Mouse (Mus musculus) cortical plate, adult 2 months (tissue): ENCODE results near the gene Cebpz. TPM values are rescaled to one million over a fixed set of nuclear protein-coding genes. Genes with fewer than 3 reads are reported as not detected.

Experiments
- H3K27ac ChIP-seq: fragments of 200-500 bp; 2 replicates; pipeline ENCODE4 v1.5.1; 2012; ENCODE audit warnings: low read length, control low read depth, inconsistent platforms; ENCODE audit not compliant: insufficient read depth
- H3K4me1 ChIP-seq: fragments of 200-500 bp; 2 replicates; pipeline ENCODE4 v1.6.1; 2011; ENCODE audit warnings: low read length; ENCODE audit not compliant: control insufficient read depth, insufficient read depth
- H3K4me3 ChIP-seq: fragments of 200-500 bp; 2 replicates; pipeline ENCODE4 v1.5.1; 2011; ENCODE audit warnings: mild to moderate bottlenecking, low read length, control low read depth; ENCODE audit not compliant: insufficient read depth
- CTCF ChIP-seq: fragments of 200-500 bp; IDR thresholded peaks from 2 replicates; pipeline ENCODE4 v1.5.1; 2011; ENCODE audit warnings: mild to moderate bottlenecking, control low read depth, low read length; ENCODE audit not compliant: insufficient read depth; ENCODE audit errors: extremely low read depth
- POLR2A ChIP-seq: fragments of 200-500 bp; IDR thresholded peaks from 2 replicates; pipeline ENCODE4 v1.6.1; 2011; ENCODE audit warnings: mild to moderate bottlenecking, low read length, control low read depth; ENCODE audit not compliant: insufficient read depth; ENCODE audit errors: extremely low read depth
- polyA plus RNA-seq: library from polyadenylated mRNA; depleted of rRNA; stranded (reverse); fragments of >200 nt; gene quantifications from 2 replicates; pipeline ENCODE4 v1.2.3, GENCODE M21; 2012

The Cebpz gene
- polyA plus RNA-seq, 1 experiment = 22.2 TPM

GRCm38 (mm10) chr17:78951225-78951624 lies 14.4 kb upstream of the Cebpz start:
- Histone ChIP-seq H3K4me1 (no peaks in the 10 kb centered on the region), H3K27ac (no peak overlapping the region), H3K4me3 (no peak overlapping the region)
- TF ChIP-seq POLR2A (no peak), CTCF (no peak)

- H3K4me1 ChIP-seq = no peaks in the 10 kb centered on the region
- H3K4me3 ChIP-seq = no peak overlapping the region
- TF ChIP-seq POLR2A = no peak
- TF ChIP-seq CTCF = no peak
- H3K27ac ChIP-seq = no peak overlapping the region
These were observed 5.7 kb upstream of the Cebpz start for GRCm38 (mm10) chr17:78942579-78942978.

- TF ChIP-seq CTCF (no peak), POLR2A (no peak)
- Histone ChIP-seq H3K27ac (no peak overlapping the region), H3K4me3 (no peak overlapping the region), H3K4me1 (no peaks in the 10 kb centered on the region)
These were observed 2.1 kb upstream of the Cebpz start for GRCm38 (mm10) chr17:78938927-78939326.

- peak overlapping the region; percentile 84 for H3K4me3 ChIP-seq
These were observed 475 bp upstream of the Cebpz start for GRCm38 (mm10) chr17:78937229-78937853.

GRCm38 (mm10) chr17:78935857-78936256 lies 1.0 kb downstream of the Cebpz start:
- H3K27ac ChIP-seq = no peak overlapping the region
- H3K4me1 ChIP-seq = peaks cover 2% of the 10 kb centered on the region; the same call in 1 of the 2 replicates
- TF ChIP-seq CTCF (no peak), POLR2A (no peak)
- peak overlapping the region; percentile 84; the same call in 1 of the 2 replicates for H3K4me3 ChIP-seq

More at GRCm38 (mm10) chr17:78937229-78937853, 475 bp upstream of the Cebpz start:
- peak overlapping the region; percentile 8 for H3K27ac ChIP-seq
- peaks cover 2% of the 10 kb centered on the region; the same call in 1 of the 2 replicates for H3K4me1 ChIP-seq
- TF ChIP-seq CTCF (no peak), POLR2A (no peak)

- no peak for TF ChIP-seq CTCF
- 0 out of 2 replicates have a peak, but pooled peaks have one; percentile 23 for TF ChIP-seq POLR2A
- Histone ChIP-seq H3K4me3 (peak overlapping the region; percentile 79; the same call in 1 of the 2 replicates), H3K4me1 (no peaks in the 10 kb centered on the region), H3K27ac (no peak overlapping the region)
These were observed 19.2 kb downstream of the Cebpz start for GRCm38 (mm10) chr17:78917696-78918095.

- TF ChIP-seq POLR2A = no peak
- no peak for TF ChIP-seq CTCF
- Histone ChIP-seq H3K27ac (peak overlapping the region; percentile 34; the same call in 1 of the 2 replicates), H3K4me1 (no peaks in the 10 kb centered on the region), H3K4me3 (peak overlapping the region; percentile 79)
These were observed 20.0 kb downstream of the Cebpz start for GRCm38 (mm10) chr17:78916899-78917298.

- no peaks in the 10 kb centered on the region for H3K4me1 ChIP-seq
- peak within 1 kb of the TSS; percentile 79 for H3K4me3 ChIP-seq
- peak; percentile 55 for TF ChIP-seq POLR2A
- TF ChIP-seq CTCF = no peak
- H3K27ac ChIP-seq = peak within 1 kb of the TSS; percentile 34; the same call in 1 of the 2 replicates
These were observed 20.5 kb downstream of the Cebpz start, which contains the start of gene Cebpzos for GRCm38 (mm10) chr17:78916369-78916813. Cebpzos (plus strand) TSS chr17:78916500.

- H3K4me1 ChIP-seq = no peaks in the 10 kb centered on the region
- TF ChIP-seq POLR2A (no peak), CTCF (no peak)
- no peak overlapping the region for H3K27ac ChIP-seq
- peak overlapping the region; percentile 79 for H3K4me3 ChIP-seq
These were observed 21.1 kb downstream of the Cebpz start for GRCm38 (mm10) chr17:78915772-78916171.

- no peak for TF ChIP-seq CTCF
- no peak for TF ChIP-seq POLR2A
- Histone ChIP-seq H3K27ac (no peak overlapping the region), H3K4me3 (no peak overlapping the region), H3K4me1 (no peaks in the 10 kb centered on the region)
These were observed 22.9 kb downstream of the Cebpz start for GRCm38 (mm10) chr17:78913921-78914320.
